Mouse (Mus musculus): ENCODE data around the gene Olfr726. TPM values are rescaled to one million over a fixed set of nuclear protein-coding genes. Genes with fewer than 3 reads are reported as not detected.

Gene Olfr726
- total RNA-seq (2014; rRNA removed) (not detected in 2 replicates), polyA plus RNA-seq (2015; fragmentation: Nextera tagmentation; extraction: Ambion mirVana) (not detected in 2 replicates)

DNA sequence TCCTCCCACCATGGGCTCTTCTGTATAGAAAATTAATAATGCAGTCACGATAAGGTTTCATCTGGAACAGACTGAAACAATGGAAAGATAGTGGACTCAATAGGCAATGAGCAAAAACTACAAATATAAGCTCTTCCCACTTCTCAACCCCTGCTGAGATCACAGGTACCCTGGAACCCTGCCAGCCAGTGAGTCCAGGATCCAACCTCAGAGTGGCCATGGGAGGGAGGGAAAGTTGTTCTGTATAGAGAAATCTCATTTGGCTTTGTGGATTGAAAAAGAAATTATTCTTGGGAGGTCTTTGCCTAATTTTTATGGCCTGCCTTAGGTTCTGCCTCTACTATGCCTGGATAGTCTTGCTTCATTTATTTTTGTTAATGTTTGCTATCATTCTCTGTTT, at the start of gene Olfr726:
Gene Olfr726 (minus strand): TSS at position 101 of the 400 bp plus-strand sequence.
- 69% methylated on average over 1 of the region's 1 CpGs for WGBS
- Histone ChIP-seq H3K27me3 (ENCODE audit: insufficient read depth, low read length) (no peaks in the 10 kb centered on the region), H3K4me2 (ENCODE audit: low read depth) (no peak within 1 kb of the TSS), H3K9ac (no peak within 1 kb of the TSS), H3K4me3 (ENCODE audit: low read depth, low read length) (no peak within 1 kb of the TSS), H3K27ac (ENCODE audit: low read depth, low read length) (no peak within 1 kb of the TSS), H3K36me3 (ENCODE audit: insufficient read depth) (no peaks in the 10 kb centered on the region), H3K4me1 (ENCODE audit: insufficient read depth) (no peaks in the 10 kb centered on the region), H3K9me3 (ENCODE audit: low read length) (no peaks in the 10 kb centered on the region)
- TF ChIP-seq CTCF (IDR thresholded peaks at IDR 0.05; ENCODE audit: low read depth), result no peak
- DNase-seq, result no peak
- ATAC-seq, result no peak

DNA sequence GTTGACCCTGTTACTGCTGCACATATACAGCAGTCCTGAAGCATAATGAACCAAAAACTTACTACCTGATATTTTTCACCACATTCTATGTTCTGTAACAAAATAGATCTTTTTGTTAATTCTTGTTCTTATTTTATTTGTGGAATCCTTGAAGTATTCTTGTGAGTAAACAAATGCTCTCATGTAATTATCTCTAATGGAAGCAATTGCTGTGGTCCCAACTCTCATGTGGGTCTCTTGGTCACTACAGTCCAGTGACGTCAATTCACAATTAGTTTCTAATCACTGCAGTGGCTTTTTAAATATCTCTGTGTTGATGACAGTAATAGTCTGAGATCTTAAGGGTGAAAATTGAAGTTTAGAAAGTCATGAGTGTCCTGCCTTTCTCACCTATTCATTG, 32.1 kb upstream of the Olfr726 start, which contains the start of gene Olfr727:
Gene Olfr727 (plus strand): TSS at position 301 of the 400 bp plus-strand sequence.
- 88% methylated on average over 1 of the region's 1 CpGs for WGBS
- no peak within 1 kb of the TSS for H3K27ac ChIP-seq (ENCODE audit: low read depth, low read length)
- no peak within 1 kb of the TSS for H3K4me2 ChIP-seq (ENCODE audit: low read depth)
- no peak for ATAC-seq
- H3K4me3 ChIP-seq (ENCODE audit: low read depth, low read length), result no peak within 1 kb of the TSS
- no peak within 1 kb of the TSS for H3K9ac ChIP-seq
- no peaks in the 10 kb centered on the region for H3K36me3 ChIP-seq (ENCODE audit: insufficient read depth)
- no peaks in the 10 kb centered on the region for H3K9me3 ChIP-seq (ENCODE audit: low read length)
- DNase-seq, result no peak
- no peak for TF ChIP-seq CTCF (IDR thresholded peaks at IDR 0.05; ENCODE audit: low read depth)
- no peaks in the 10 kb centered on the region for H3K4me1 ChIP-seq (ENCODE audit: insufficient read depth)
- no peaks in the 10 kb centered on the region for H3K27me3 ChIP-seq (ENCODE audit: insufficient read depth, low read length)

DNA sequence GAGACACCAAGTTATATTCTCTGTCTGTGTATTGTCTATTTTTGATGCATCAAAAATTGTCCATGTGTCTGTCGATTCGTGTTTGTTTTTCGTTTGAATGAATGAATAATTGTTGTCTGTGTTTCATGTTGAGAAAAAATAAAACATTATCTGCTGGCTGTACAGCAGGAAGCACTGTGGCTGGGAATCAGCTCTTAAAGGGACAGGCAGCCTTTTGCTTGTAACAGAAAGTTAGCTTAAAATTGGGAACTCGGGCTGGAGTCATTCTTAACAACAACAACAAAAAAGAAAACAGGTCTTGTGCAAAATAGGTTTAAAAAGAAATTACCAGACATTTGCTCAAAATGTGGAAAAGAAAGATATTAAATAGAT, 28.0 kb downstream of the Olfr726 start:
- H3K27ac ChIP-seq (ENCODE audit: low read depth, low read length), result no peak overlapping the region
- peak overlapping the region; percentile 79 for H3K4me2 ChIP-seq (ENCODE audit: low read depth)
- peak overlapping the region; percentile 53 for H3K9ac ChIP-seq
- peak; percentile 65 for ATAC-seq
- H3K27me3 ChIP-seq (ENCODE audit: insufficient read depth, low read length), result no peaks in the 10 kb centered on the region
- H3K4me3 ChIP-seq (ENCODE audit: low read depth, low read length), result peak overlapping the region; percentile 77
- no peak for TF ChIP-seq CTCF (IDR thresholded peaks at IDR 0.05; ENCODE audit: low read depth)
- 0% methylated on average over 4 of the region's 4 CpGs for WGBS
- no peaks in the 10 kb centered on the region; the same call in 1 of the 2 replicates for H3K4me1 ChIP-seq (ENCODE audit: insufficient read depth)
- DNase-seq, result no peak
- no peaks in the 10 kb centered on the region for H3K9me3 ChIP-seq (ENCODE audit: low read length)
- H3K36me3 ChIP-seq (ENCODE audit: insufficient read depth), result no peaks in the 10 kb centered on the region

DNA sequence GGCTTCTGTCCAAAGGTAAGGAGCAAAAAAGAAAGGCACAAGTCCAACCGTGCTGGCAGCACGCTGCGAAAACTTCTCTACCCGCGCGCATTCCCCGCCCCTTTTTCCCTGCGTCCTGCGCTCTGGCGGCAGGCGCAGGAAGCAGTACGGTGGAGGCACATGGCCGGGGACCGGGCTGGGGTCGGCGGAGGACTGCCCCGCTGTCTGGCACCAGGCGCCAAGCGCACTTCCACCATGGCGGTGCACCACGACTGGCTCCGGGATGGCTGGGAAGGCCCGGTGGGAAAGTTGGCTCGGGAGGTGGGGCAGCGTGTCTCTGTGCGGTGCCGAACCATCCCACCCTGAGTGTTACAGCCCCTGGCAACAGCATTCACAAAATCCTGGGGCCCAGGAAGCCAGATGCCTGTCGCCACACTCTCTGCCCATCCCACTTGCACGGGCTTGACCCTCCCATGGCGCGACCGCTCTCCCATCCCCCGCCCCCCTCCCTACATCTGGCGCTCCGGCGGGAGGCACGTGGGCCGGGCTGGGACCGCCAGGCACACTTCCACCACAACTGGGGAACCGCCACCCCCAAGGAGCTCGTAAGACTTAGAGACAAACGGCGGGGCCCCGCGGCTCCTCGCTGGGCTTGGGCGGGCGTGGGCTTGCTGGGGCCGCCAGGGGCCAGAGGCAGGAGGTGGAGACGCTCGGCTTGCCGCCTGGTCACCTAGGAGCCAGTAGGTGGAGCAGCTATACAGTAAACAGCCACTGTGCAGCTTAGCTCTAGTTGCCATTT, 28.6 kb downstream of the Olfr726 start:
- peak overlapping the region; percentile 77 for H3K4me3 ChIP-seq (ENCODE audit: low read depth, low read length)
- DNase-seq (peak; percentile 77), ATAC-seq (peak; percentile 95)
- no peaks in the 10 kb centered on the region for H3K27me3 ChIP-seq (ENCODE audit: insufficient read depth, low read length)
- no peaks in the 10 kb centered on the region for H3K9me3 ChIP-seq (ENCODE audit: low read length)
- H3K36me3 ChIP-seq (ENCODE audit: insufficient read depth), result no peaks in the 10 kb centered on the region
- peak overlapping the region; percentile 79 for H3K4me2 ChIP-seq (ENCODE audit: low read depth)
- peak overlapping the region; percentile 53 for H3K9ac ChIP-seq
- H3K27ac ChIP-seq (ENCODE audit: low read depth, low read length), result no peak overlapping the region
- WGBS, result 3% methylated on average over 52 of the region's 52 CpGs
- no peaks in the 10 kb centered on the region; the same call in 1 of the 2 replicates for H3K4me1 ChIP-seq (ENCODE audit: insufficient read depth)
- peak; percentile 73 for TF ChIP-seq CTCF (IDR thresholded peaks at IDR 0.05; ENCODE audit: low read depth)

DNA sequence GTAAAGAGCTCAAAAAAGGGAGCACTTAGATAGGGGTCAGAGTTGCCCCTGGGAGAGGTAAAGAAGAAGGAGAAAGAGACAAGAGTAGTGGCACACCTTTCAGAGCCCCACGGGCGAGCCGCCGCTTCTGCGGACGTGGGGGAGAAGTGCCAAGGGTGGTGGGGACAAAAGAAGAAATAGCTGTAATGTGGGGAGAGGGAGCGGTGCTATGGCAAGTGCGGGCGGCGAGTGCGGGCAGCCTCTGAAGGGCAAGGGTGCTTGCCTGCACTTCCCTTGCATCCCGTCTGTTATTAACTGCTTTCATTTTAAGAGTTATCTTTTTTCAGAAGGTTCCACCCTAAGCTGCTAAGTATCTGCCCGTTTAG, 29.2 kb downstream of the Olfr726 start:
- ATAC-seq, result peak; percentile 18
- Histone ChIP-seq H3K4me3 (ENCODE audit: low read depth, low read length) (peak overlapping the region; percentile 77), H3K4me1 (ENCODE audit: insufficient read depth) (no peaks in the 10 kb centered on the region; the same call in 1 of the 2 replicates), H3K9me3 (ENCODE audit: low read length) (no peaks in the 10 kb centered on the region), H3K4me2 (ENCODE audit: low read depth) (peak overlapping the region; percentile 79), H3K9ac (peak overlapping the region; percentile 53; the same call in 1 of the 2 replicates), H3K27me3 (ENCODE audit: insufficient read depth, low read length) (no peaks in the 10 kb centered on the region), H3K27ac (ENCODE audit: low read depth, low read length) (no peak overlapping the region), H3K36me3 (ENCODE audit: insufficient read depth) (no peaks in the 10 kb centered on the region)
- WGBS, result 0% methylated on average over 13 of the region's 13 CpGs
- no peak for DNase-seq
- no peak for TF ChIP-seq CTCF (IDR thresholded peaks at IDR 0.05; ENCODE audit: low read depth)

DNA sequence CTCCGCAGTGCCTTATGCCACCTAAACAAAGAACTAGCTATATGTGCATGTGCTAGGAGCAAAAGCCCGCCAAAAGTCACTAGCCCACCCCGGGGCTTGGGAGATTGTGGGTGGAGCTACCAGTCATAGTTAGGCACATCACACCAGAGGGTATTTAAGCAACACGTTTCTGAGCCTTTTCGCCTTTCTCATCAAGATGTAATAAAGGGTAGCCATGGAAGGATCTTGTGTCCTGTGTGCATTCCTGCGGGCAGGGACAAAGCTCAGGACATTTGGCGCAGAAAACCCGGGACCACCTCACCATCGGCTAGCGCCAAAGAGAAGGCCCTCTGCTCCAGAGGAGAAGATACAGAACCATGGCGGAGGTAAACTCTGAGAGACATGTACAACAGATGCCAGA, 29.6 kb downstream of the Olfr726 start:
- WGBS, result 16% methylated on average over 11 of the region's 11 CpGs
- H3K36me3 ChIP-seq (ENCODE audit: insufficient read depth), result no peaks in the 10 kb centered on the region
- no peaks in the 10 kb centered on the region; the same call in 1 of the 2 replicates for H3K4me1 ChIP-seq (ENCODE audit: insufficient read depth)
- H3K27me3 ChIP-seq (ENCODE audit: insufficient read depth, low read length), result no peaks in the 10 kb centered on the region
- ATAC-seq (no peak), DNase-seq (peak; percentile 1)
- peak overlapping the region; percentile 77 for H3K4me3 ChIP-seq (ENCODE audit: low read depth, low read length)
- peak overlapping the region; percentile 79 for H3K4me2 ChIP-seq (ENCODE audit: low read depth)
- no peak overlapping the region for H3K27ac ChIP-seq (ENCODE audit: low read depth, low read length)
- no peak for TF ChIP-seq CTCF (IDR thresholded peaks at IDR 0.05; ENCODE audit: low read depth)
- H3K9ac ChIP-seq, result no peak overlapping the region
- no peaks in the 10 kb centered on the region for H3K9me3 ChIP-seq (ENCODE audit: low read length)

DNA sequence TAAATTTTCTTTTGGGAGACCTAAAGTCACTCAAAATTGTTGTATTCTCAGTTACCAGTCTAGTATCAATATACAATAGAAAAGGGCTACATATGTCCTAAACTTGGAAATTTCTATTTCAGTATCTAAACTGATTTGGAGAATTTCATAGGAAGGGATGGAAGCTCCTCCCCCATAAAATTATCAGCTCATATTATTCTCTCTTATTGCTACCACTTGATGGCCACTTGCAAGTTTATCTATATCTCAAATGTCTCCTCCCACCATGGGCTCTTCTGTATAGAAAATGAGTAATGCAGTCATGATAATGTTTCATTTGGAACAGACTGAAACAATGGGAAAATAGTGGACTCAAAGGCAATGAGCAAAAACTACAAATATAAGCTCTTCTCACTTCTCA, 50.5 kb downstream of the Olfr726 start, which contains the start of gene Olfr725:
Gene Olfr725 (minus strand): TSS at position 101 of the 400 bp plus-strand sequence.
- no peak within 1 kb of the TSS for H3K27ac ChIP-seq (ENCODE audit: low read depth, low read length)
- H3K4me3 ChIP-seq (ENCODE audit: low read depth, low read length), result no peak within 1 kb of the TSS
- H3K4me1 ChIP-seq (ENCODE audit: insufficient read depth), result no peaks in the 10 kb centered on the region
- no peak for TF ChIP-seq CTCF (IDR thresholded peaks at IDR 0.05; ENCODE audit: low read depth)
- ATAC-seq (no peak), DNase-seq (no peak)
- no peaks in the 10 kb centered on the region for H3K36me3 ChIP-seq (ENCODE audit: insufficient read depth)
- no peaks in the 10 kb centered on the region for H3K27me3 ChIP-seq (ENCODE audit: insufficient read depth, low read length)
- H3K9ac ChIP-seq, result no peak within 1 kb of the TSS
- H3K9me3 ChIP-seq (ENCODE audit: low read length), result no peaks in the 10 kb centered on the region
- no peak within 1 kb of the TSS for H3K4me2 ChIP-seq (ENCODE audit: low read depth)

Other genes starting within 250 kb of the Olfr726 start
- not detected in 2 replicates for gene Olfr722, start 189.0 kb downstream of the Olfr726 start, total RNA-seq (2014; rRNA removed)
- gene Olfr722, start 189.0 kb downstream of the Olfr726 start, polyA plus RNA-seq (2015; fragmentation: Nextera tagmentation; extraction: Ambion mirVana), result not detected in 2 replicates
- not detected in 2 replicates for gene Olfr723, start 159.2 kb downstream of the Olfr726 start, total RNA-seq (2014; rRNA removed)
- not detected in 2 replicates for gene Olfr723, start 159.2 kb downstream of the Olfr726 start, polyA plus RNA-seq (2015; fragmentation: Nextera tagmentation; extraction: Ambion mirVana)
- not detected in 2 replicates for gene Olfr724, start 127.7 kb downstream of the Olfr726 start, total RNA-seq (2014; rRNA removed)
- not detected in 2 replicates for gene Olfr724, start 127.7 kb downstream of the Olfr726 start, polyA plus RNA-seq (2015; fragmentation: Nextera tagmentation; extraction: Ambion mirVana)
- gene Olfr725, start 50.6 kb downstream of the Olfr726 start, total RNA-seq (2014; rRNA removed), result not detected in 2 replicates
- not detected in 2 replicates for gene Olfr725, start 50.6 kb downstream of the Olfr726 start, polyA plus RNA-seq (2015; fragmentation: Nextera tagmentation; extraction: Ambion mirVana)
- 0.38 TPM in 1 of 2 replicates, not detected in the other for gene Olfr727, start 32.2 kb upstream of the Olfr726 start, total RNA-seq (2014; rRNA removed)
- gene Olfr727, start 32.2 kb upstream of the Olfr726 start, polyA plus RNA-seq (2015; fragmentation: Nextera tagmentation; extraction: Ambion mirVana), result not detected in 2 replicates
- gene Olfr728, start 51.7 kb upstream of the Olfr726 start, total RNA-seq (2014; rRNA removed), result not detected in 2 replicates
- not detected in 2 replicates for gene Olfr728, start 51.7 kb upstream of the Olfr726 start, polyA plus RNA-seq (2015; fragmentation: Nextera tagmentation; extraction: Ambion mirVana)
- not detected in 2 replicates for gene Olfr729, start 62.0 kb upstream of the Olfr726 start, total RNA-seq (2014; rRNA removed)
- not detected in 2 replicates for gene Olfr729, start 62.0 kb upstream of the Olfr726 start, polyA plus RNA-seq (2015; fragmentation: Nextera tagmentation; extraction: Ambion mirVana)
- gene Olfr730, start 97.2 kb upstream of the Olfr726 start, total RNA-seq (2014; rRNA removed), result not detected in 2 replicates
- gene Olfr730, start 97.2 kb upstream of the Olfr726 start, polyA plus RNA-seq (2015; fragmentation: Nextera tagmentation; extraction: Ambion mirVana), result not detected in 2 replicates
- gene Olfr731, start 150.9 kb upstream of the Olfr726 start, total RNA-seq (2014; rRNA removed), result not detected in 2 replicates
- not detected in 2 replicates for gene Olfr731, start 150.9 kb upstream of the Olfr726 start, polyA plus RNA-seq (2015; fragmentation: Nextera tagmentation; extraction: Ambion mirVana)
- gene Olfr732, start 193.3 kb upstream of the Olfr726 start, total RNA-seq (2014; rRNA removed), result not detected in 2 replicates
- gene Olfr732, start 193.3 kb upstream of the Olfr726 start, polyA plus RNA-seq (2015; fragmentation: Nextera tagmentation; extraction: Ambion mirVana), result not detected in 2 replicates
- gene Olfr733, start 210.6 kb upstream of the Olfr726 start, total RNA-seq (2014; rRNA removed), result not detected in 2 replicates
- gene Olfr733, start 210.6 kb upstream of the Olfr726 start, polyA plus RNA-seq (2015; fragmentation: Nextera tagmentation; extraction: Ambion mirVana), result not detected in 2 replicates
- gene Olfr734, start 235.8 kb upstream of the Olfr726 start, total RNA-seq (2014; rRNA removed), result not detected in 2 replicates
- not detected in 2 replicates for gene Olfr734, start 235.8 kb upstream of the Olfr726 start, polyA plus RNA-seq (2015; fragmentation: Nextera tagmentation; extraction: Ambion mirVana)

Measured in forebrain, postnatal 0 days (tissue).